Mouse (Mus musculus) MEL (cell line): ENCODE measurements around the gene Cnn3. TPM values are rescaled to one million over a fixed set of nuclear protein-coding genes. Genes with fewer than 3 reads are reported as not detected.

Source experiments
- DNase-seq: peaks from one replicate; pipeline ENCODE4 v3.0.0; 2011; ENCODE audit warnings: low read depth, low spot score
- H3K27ac ChIP-seq: 2 replicates; pipeline ENCODE4 v1.5.1; 2012; ENCODE audit warnings: low read depth, mild to moderate bottlenecking, control low read depth, low read length, moderate library complexity; ENCODE audit not compliant: control insufficient read depth
- H3K27me3 ChIP-seq, 2 experiments: fragments of 150-350 bp in 1 of 2; sonication (generic) in 1 of 2; 2 replicates each; pipeline ENCODE4 v1.6.1; 2012; ENCODE audit warnings: low read length in 2 of 2, mild to moderate bottlenecking in 2 of 2, improper control_type of control experiment in 1 of 2, moderate library complexity in 1 of 2; ENCODE audit not compliant: insufficient read depth in 2 of 2, control insufficient read depth in 1 of 2
- H3K36me3 ChIP-seq, 2 experiments: 2 replicates each; pipeline ENCODE4 v1.6.1; 2012 to 2014; ENCODE audit warnings: low read length in 2 of 2, improper control_type of control experiment in 1 of 2, inconsistent platforms in 1 of 2, mild to moderate bottlenecking in 1 of 2; ENCODE audit not compliant: insufficient read depth in 2 of 2, control insufficient read depth in 1 of 2
- H3K4me1 ChIP-seq, 2 experiments: fragments of 150-350 bp in 1 of 2; sonication (generic) in 1 of 2; 2 replicates each; pipeline ENCODE4 v1.6.1; 2012; ENCODE audit warnings: low read length in 2 of 2, improper control_type of control experiment in 1 of 2, mild to moderate bottlenecking in 1 of 2; ENCODE audit not compliant: insufficient read depth in 2 of 2, control insufficient read depth in 1 of 2
- H3K4me3 ChIP-seq, 2 experiments: fragments of 150-350 bp in 1 of 2; sonication (generic) in 1 of 2; 2 replicates each; pipeline ENCODE4 v1.5.1; 2012; ENCODE audit warnings: low read depth in 2 of 2, low read length in 2 of 2, mild to moderate bottlenecking in 2 of 2, moderate library complexity in 2 of 2, control low read depth in 1 of 2, improper control_type of control experiment in 1 of 2; ENCODE audit not compliant: control insufficient read depth in 1 of 2, insufficient read depth in 1 of 2
- H3K79me2 ChIP-seq: 2 replicates; pipeline ENCODE4 v1.6.1; 2012; ENCODE audit warnings: mild to moderate bottlenecking, low read length, moderate library complexity; ENCODE audit not compliant: control insufficient read depth, poor library complexity, insufficient read depth
- H3K9ac ChIP-seq: 2 replicates; pipeline ENCODE4 v1.6.1; 2012; ENCODE audit warnings: low read depth, mild to moderate bottlenecking, control low read depth, low read length, moderate library complexity; ENCODE audit not compliant: control insufficient read depth, poor library complexity, severe bottlenecking
- H3K9me3 ChIP-seq: fragments of 150-350 bp; sonication (generic); replicated peaks from 2 replicates; pipeline ENCODE4 v1.6.1; 2012; ENCODE audit warnings: mild to moderate bottlenecking, low read length, improper control_type of control experiment, moderate library complexity; ENCODE audit not compliant: insufficient read depth
- CHD2 ChIP-seq: IDR thresholded peaks from 2 replicates; pipeline ENCODE4 v1.6.1; 2011; ENCODE audit warnings: low read length, improper control_type of control experiment
- CTCF ChIP-seq, 3 experiments: IDR thresholded peaks in 2 of 3; conservative IDR thresholded peaks in 1 of 3; 2 replicates each; pipeline ENCODE4 v1.5.1; 2011 to 2012; ENCODE audit warnings: low read length in 3 of 3, low read depth in 2 of 3, mild to moderate bottlenecking in 2 of 3, improper control_type of control experiment in 1 of 3, inconsistent platforms in 1 of 3, mixed read lengths in 1 of 3, moderate library complexity in 1 of 3; ENCODE audit not compliant: control insufficient read depth in 1 of 3, insufficient read depth in 1 of 3, poor library complexity in 1 of 3, severe bottlenecking in 1 of 3
- E2F4 ChIP-seq: IDR thresholded peaks from 2 replicates; pipeline ENCODE4 v1.6.1; 2011; ENCODE audit warnings: low read depth, low read length, improper control_type of control experiment, borderline replicate concordance
- EP300 ChIP-seq, 2 experiments: IDR thresholded peaks; 2 replicates each; pipeline ENCODE4 v1.6.1; 2011; ENCODE audit warnings: improper control_type of control experiment in 2 of 2, low read length in 2 of 2, low read depth in 1 of 2, mild to moderate bottlenecking in 1 of 2
- HCFC1 ChIP-seq: IDR thresholded peaks from 2 replicates; pipeline ENCODE4 v1.6.1; 2012; ENCODE audit warnings: low read depth, mild to moderate bottlenecking, inconsistent platforms, low read length, improper control_type of control experiment, moderate library complexity
- KAT2A ChIP-seq: conservative IDR thresholded peaks from 2 replicates; pipeline ENCODE4 v1.6.1; 2012; ENCODE audit warnings: low read depth, low read length, improper control_type of control experiment, inconsistent platforms
- MAX ChIP-seq: IDR thresholded peaks from 2 replicates; pipeline ENCODE4 v1.6.1; 2011; ENCODE audit warnings: low read length, improper control_type of control experiment
- MAZ ChIP-seq: IDR thresholded peaks from 2 replicates; pipeline ENCODE4 v1.6.1; 2012; ENCODE audit warnings: low read depth, mild to moderate bottlenecking, inconsistent platforms, low read length, improper control_type of control experiment
- MEF2A ChIP-seq: IDR thresholded peaks from 2 replicates; pipeline ENCODE4 v1.6.1; 2014; ENCODE audit warnings: low read depth, mild to moderate bottlenecking, inconsistent platforms, low read length, improper control_type of control experiment; ENCODE audit not compliant: poor library complexity, insufficient replicate concordance, severe bottlenecking; ENCODE audit errors: extremely low read depth
- MYC ChIP-seq: IDR thresholded peaks from 2 replicates; pipeline ENCODE4 v1.6.1; 2011; ENCODE audit warnings: low read depth, mild to moderate bottlenecking, low read length, improper control_type of control experiment, moderate library complexity
- NRF1 ChIP-seq: IDR thresholded peaks from 2 replicates; pipeline ENCODE4 v1.6.1; 2014; ENCODE audit warnings: low read depth, mild to moderate bottlenecking, inconsistent platforms, low read length, improper control_type of control experiment, moderate library complexity; ENCODE audit not compliant: poor library complexity, insufficient read depth, severe bottlenecking
- SMC3 ChIP-seq: IDR thresholded peaks from 2 replicates; pipeline ENCODE4 v1.6.1; 2011; ENCODE audit warnings: low read depth, low read length, improper control_type of control experiment
- TBP ChIP-seq: IDR thresholded peaks from 2 replicates; pipeline ENCODE4 v1.8.0; 2011; ENCODE audit warnings: low read depth, low read length, improper control_type of control experiment
- TCF12 ChIP-seq: IDR thresholded peaks from 2 replicates; pipeline ENCODE4 v1.6.1; 2014; ENCODE audit warnings: low read depth, mild to moderate bottlenecking, inconsistent platforms, low read length, improper control_type of control experiment, moderate library complexity
- UBTF ChIP-seq: IDR thresholded peaks from 2 replicates; pipeline ENCODE4 v1.6.1; 2012; ENCODE audit warnings: low read depth, mild to moderate bottlenecking, inconsistent platforms, low read length, improper control_type of control experiment, moderate library complexity, borderline replicate concordance; ENCODE audit not compliant: insufficient read depth
- polyA plus RNA-seq, 2 experiments: library from polyadenylated mRNA; stranded (reverse) in 1 of 2; unstranded in 1 of 2; fragments of >175 nt in 1 of 2; fragments of >200 nt in 1 of 2; gene quantifications; 2 replicates each; pipeline versions ENCODE4 v1.2.1 to v1.2.4; 2012; ENCODE audit warnings: low replicate concordance in 2 of 2, low read depth in 1 of 2; ENCODE audit not compliant: insufficient read length in 2 of 2, insufficient read depth in 1 of 2, missing spikeins in 1 of 2
- total RNA-seq: library from RNA; depleted of rRNA; stranded (reverse); fragments of 300-350 nt; gene quantifications from 2 replicates; pipeline ENCODE4 v1.2.3, GENCODE M21; 2012

Gene Cnn3
- total and polyA plus RNA-seq, 3 experiments, result not detected

- no peak for TF ChIP-seq TBP
- H3K4me3 ChIP-seq, result no peak overlapping the region
- no peak for DNase-seq
- no peaks in the 10 kb centered on the region for H3K79me2 ChIP-seq
- no peaks in the 10 kb centered on the region for H3K27me3 ChIP-seq
- H3K9me3 ChIP-seq, result no peaks in the 10 kb centered on the region
- H3K27ac ChIP-seq, result no peak overlapping the region
- H3K36me3 ChIP-seq, result no peaks in the 10 kb centered on the region; a peak in 1 of 4 replicates
- no peak overlapping the region for H3K9ac ChIP-seq
- no peaks in the 10 kb centered on the region for H3K4me1 ChIP-seq
Measured at GRCm38 (mm10) chr3:121468136-121468535, 41.8 kb downstream of the Cnn3 start.

- TF ChIP-seq MAX (no peak), EP300 (IDR thresholded peaks at IDR 0.05; ENCODE audit: low read depth in 1 of 2, low read length in 2 of 2) (peak in 1 of 2 experiments; percentile 9; a peak in 1 of 4 replicates)
- TF ChIP-seq, all 39 proteins: peak for 1
- Histone ChIP-seq H3K36me3 (peaks cover 0 to 1% of the 10 kb centered on the region in 2 experiments; a peak in 2 of 4 replicates), H3K79me2 (no peaks in the 10 kb centered on the region), H3K4me1 (peaks cover 0 to 5% of the 10 kb centered on the region in 2 experiments; a peak in 2 of 4 replicates), H3K27me3 (no peaks in the 10 kb centered on the region), H3K9me3 (no peaks in the 10 kb centered on the region), H3K9ac (peak overlapping the region; percentile 54), H3K4me3 (peak overlapping the region; percentile 23 to 55), H3K27ac (no peak overlapping the region)
- DNase-seq, result peak; percentile 35
Measured at GRCm38 (mm10) chr3:121469185-121469975, 43.1 kb downstream of the Cnn3 start.

- Histone ChIP-seq H3K4me1 (peaks cover 9 to 12% of the 10 kb centered on the region in 2 experiments), H3K79me2 (no peaks in the 10 kb centered on the region), H3K27ac (no peak overlapping the region), H3K9ac (no peak overlapping the region), H3K36me3 (peaks cover 0 to 9% of the 10 kb centered on the region in 2 experiments; a peak in 2 of 4 replicates), H3K27me3 (no peaks in the 10 kb centered on the region), H3K9me3 (no peaks in the 10 kb centered on the region), H3K4me3 (no peak overlapping the region)
- DNase-seq, result no peak
- TF ChIP-seq E2F4 (no peak), MAZ (no peak), KAT2A (no peak), TCF12 (no peak), MEF2A (no peak), NRF1 (no peak), SMC3 (no peak), CHD2 (no peak), UBTF (no peak), HCFC1 (no peak), CTCF (IDR thresholded peaks at IDR 0.05 in 2 of 3, conservative IDR thresholded peaks at IDR 0.05 in 1 of 3; ENCODE audit: control insufficient read depth in 1 of 3, insufficient read depth in 1 of 3, low read depth in 2 of 3, low read length in 3 of 3, poor library complexity in 1 of 3, severe bottlenecking in 1 of 3) (no peak), MYC (no peak)
Measured at GRCm38 (mm10) chr3:121471703-121472102, 45.4 kb downstream of the Cnn3 start.
